Mouse (Mus musculus): ENCODE results near the gene Dag1. TPM values are rescaled to one million over a fixed set of nuclear protein-coding genes. Genes with fewer than 3 reads are reported as not detected.

The Dag1 gene
- polyA plus RNA-seq, 1 experiment from 2014 or later: 107 TPM

- DNase-seq (ENCODE audit: low spot score): peak; percentile 59
- Histone ChIP-seq H3K4me2 (ENCODE audit: low read depth, low read length) (peak within 1 kb of the TSS; percentile 89), H3K9ac (ENCODE audit: low read depth, low read length) (peak within 1 kb of the TSS; percentile 55), H3K9me3 (ENCODE audit: control insufficient read depth, low read length) (no peaks in the 10 kb centered on the region), H3K27me3 (replicated peaks; ENCODE audit: control insufficient read depth, insufficient read depth, low read length) (peaks cover 14% of the 10 kb centered on the region), H3K4me3 (ENCODE audit: low read depth, low read length) (peak within 1 kb of the TSS; percentile 61), H3K36me3 (ENCODE audit: control insufficient read depth, insufficient read depth, low read length) (no peaks in the 10 kb centered on the region), H3K27ac (replicated peaks; ENCODE audit: low read depth, low read length) (no peak within 1 kb of the TSS), H3K4me1 (ENCODE audit: control insufficient read depth, insufficient read depth, low read length) (no peaks in the 10 kb centered on the region)
- 2% methylated on average over 47 of the region's 91 CpGs for WGBS
- ATAC-seq (ENCODE audit: low read depth): peak; percentile 82
These were observed 73.7 kb downstream of the Dag1 start, which contains the start of gene Bsn for GRCm38 (mm10) chr9:108189787-108190679. Gene Bsn (minus strand): TSS chr9:108190384.

- ATAC-seq (ENCODE audit: low read depth) (no peak), DNase-seq (ENCODE audit: low spot score) (no peak)
- Histone ChIP-seq H3K36me3 (ENCODE audit: control insufficient read depth, insufficient read depth, low read length) (no peaks in the 10 kb centered on the region), H3K9me3 (ENCODE audit: control insufficient read depth, low read length) (no peaks in the 10 kb centered on the region), H3K27ac (replicated peaks; ENCODE audit: low read depth, low read length) (no peak overlapping the region), H3K27me3 (replicated peaks; ENCODE audit: control insufficient read depth, insufficient read depth, low read length) (peaks cover 14% of the 10 kb centered on the region), H3K4me1 (ENCODE audit: control insufficient read depth, insufficient read depth, low read length) (no peaks in the 10 kb centered on the region), H3K4me2 (ENCODE audit: low read depth, low read length) (peak overlapping the region; percentile 89), H3K4me3 (ENCODE audit: low read depth, low read length) (peak overlapping the region; percentile 61), H3K9ac (ENCODE audit: low read depth, low read length) (peak overlapping the region; percentile 55; the same call in 1 of the 2 replicates)
- 41% methylated on average over 5 of the region's 5 CpGs for WGBS
These were observed 74.3 kb downstream of the Dag1 start for GRCm38 (mm10) chr9:108189488-108189786.

- peak overlapping the region; percentile 61; the same call in 1 of the 2 replicates for H3K4me3 ChIP-seq (ENCODE audit: low read depth, low read length)
- peak overlapping the region; percentile 89; the same call in 1 of the 2 replicates for H3K4me2 ChIP-seq (ENCODE audit: low read depth, low read length)
- H3K27ac ChIP-seq (replicated peaks; ENCODE audit: low read depth, low read length): no peak overlapping the region
- no peak overlapping the region for H3K9ac ChIP-seq (ENCODE audit: low read depth, low read length)
- H3K36me3 ChIP-seq (ENCODE audit: control insufficient read depth, insufficient read depth, low read length): no peaks in the 10 kb centered on the region
- no peaks in the 10 kb centered on the region for H3K4me1 ChIP-seq (ENCODE audit: control insufficient read depth, insufficient read depth, low read length)
- no peak for ATAC-seq (ENCODE audit: low read depth)
- WGBS: 84% methylated on average over 7 of the region's 7 CpGs
- DNase-seq (ENCODE audit: low spot score): no peak
- H3K27me3 ChIP-seq (replicated peaks; ENCODE audit: control insufficient read depth, insufficient read depth, low read length): peaks cover 14% of the 10 kb centered on the region
- H3K9me3 ChIP-seq (ENCODE audit: control insufficient read depth, low read length): no peaks in the 10 kb centered on the region
These were observed 74.7 kb downstream of the Dag1 start for GRCm38 (mm10) chr9:108189023-108189422.

DNA sequence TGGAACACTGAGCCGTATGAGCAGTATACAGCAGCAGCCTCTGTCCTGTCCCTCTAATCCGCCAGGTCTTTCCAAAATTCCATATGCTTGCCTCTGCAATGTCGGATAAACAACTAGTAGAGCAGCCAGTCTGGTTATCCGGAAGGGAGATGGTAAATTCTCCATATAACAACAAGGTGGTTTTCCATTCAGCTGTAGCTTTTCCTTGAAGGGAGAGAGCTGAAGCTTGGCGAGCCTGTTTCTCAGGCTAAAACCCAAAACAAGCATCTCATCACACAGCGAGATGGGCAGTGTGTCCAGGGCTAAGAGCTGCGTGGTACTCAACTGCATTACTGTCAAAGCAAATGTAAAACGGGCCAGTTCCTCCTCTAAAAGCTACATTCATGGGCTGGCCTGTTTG, 75.2 kb downstream of the Dag1 start:
- Histone ChIP-seq H3K27me3 (replicated peaks; ENCODE audit: control insufficient read depth, insufficient read depth, low read length) (peaks cover 14% of the 10 kb centered on the region), H3K4me1 (ENCODE audit: control insufficient read depth, insufficient read depth, low read length) (no peaks in the 10 kb centered on the region), H3K36me3 (ENCODE audit: control insufficient read depth, insufficient read depth, low read length) (no peaks in the 10 kb centered on the region), H3K27ac (replicated peaks; ENCODE audit: low read depth, low read length) (no peak overlapping the region), H3K9ac (ENCODE audit: low read depth, low read length) (no peak overlapping the region), H3K9me3 (ENCODE audit: control insufficient read depth, low read length) (no peaks in the 10 kb centered on the region), H3K4me3 (ENCODE audit: low read depth, low read length) (no peak overlapping the region), H3K4me2 (ENCODE audit: low read depth, low read length) (no peak overlapping the region)
- DNase-seq (ENCODE audit: low spot score) (no peak), ATAC-seq (ENCODE audit: low read depth) (no peak)
- WGBS: 70% methylated on average over 8 of the region's 8 CpGs

DNA sequence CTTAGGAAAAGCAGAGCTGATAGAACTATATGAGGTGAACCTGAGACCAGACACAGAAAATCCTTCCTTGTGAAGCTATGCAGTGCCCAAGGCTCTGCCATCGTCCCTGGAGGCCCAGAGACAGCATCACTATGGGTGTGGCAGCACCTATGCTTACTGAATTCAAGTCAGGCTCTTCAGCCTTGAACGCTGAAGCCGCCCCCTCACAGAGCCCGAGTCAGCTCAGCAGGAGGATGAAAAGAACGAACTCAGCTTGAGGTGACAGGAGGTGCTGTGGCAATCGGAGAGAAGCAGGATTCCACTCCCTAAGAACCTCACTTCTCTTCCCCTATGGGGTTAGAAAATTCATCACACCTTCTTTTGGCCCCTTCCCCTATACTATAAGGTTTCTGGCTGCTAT, 76.1 kb downstream of the Dag1 start:
- H3K27ac ChIP-seq (replicated peaks; ENCODE audit: low read depth, low read length): no peak overlapping the region
- no peaks in the 10 kb centered on the region for H3K9me3 ChIP-seq (ENCODE audit: control insufficient read depth, low read length)
- H3K4me1 ChIP-seq (ENCODE audit: control insufficient read depth, insufficient read depth, low read length): no peaks in the 10 kb centered on the region
- H3K27me3 ChIP-seq (replicated peaks; ENCODE audit: control insufficient read depth, insufficient read depth, low read length): peaks cover 14% of the 10 kb centered on the region
- no peak overlapping the region for H3K9ac ChIP-seq (ENCODE audit: low read depth, low read length)
- ATAC-seq (ENCODE audit: low read depth) (no peak), DNase-seq (ENCODE audit: low spot score) (no peak)
- H3K4me2 ChIP-seq (ENCODE audit: low read depth, low read length): no peak overlapping the region
- 38% methylated on average over 6 of the region's 6 CpGs for WGBS
- H3K4me3 ChIP-seq (ENCODE audit: low read depth, low read length): no peak overlapping the region
- H3K36me3 ChIP-seq (ENCODE audit: control insufficient read depth, insufficient read depth, low read length): no peaks in the 10 kb centered on the region

DNA sequence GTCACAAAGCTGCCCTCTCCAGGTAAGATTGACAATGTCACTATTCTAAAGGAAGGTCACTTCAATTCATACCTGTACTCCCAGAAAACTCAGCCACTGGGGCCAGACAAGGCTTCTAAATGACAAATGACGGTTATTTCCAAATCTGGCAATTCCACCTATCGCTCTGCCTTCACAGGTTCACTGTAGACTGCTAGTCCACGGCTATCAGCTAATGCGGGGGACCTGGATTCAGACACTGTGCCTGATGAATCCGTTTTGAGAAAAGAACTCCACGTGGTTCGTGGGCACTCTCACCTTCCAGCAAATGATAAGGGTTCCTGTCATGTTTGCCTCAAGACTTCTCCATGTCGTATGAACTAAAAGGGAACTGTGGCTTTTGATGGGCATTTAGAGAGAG, 78.0 kb downstream of the Dag1 start:
- Histone ChIP-seq H3K9me3 (ENCODE audit: control insufficient read depth, low read length) (no peaks in the 10 kb centered on the region), H3K4me2 (ENCODE audit: low read depth, low read length) (no peak overlapping the region), H3K27ac (replicated peaks; ENCODE audit: low read depth, low read length) (no peak overlapping the region), H3K27me3 (replicated peaks; ENCODE audit: control insufficient read depth, insufficient read depth, low read length) (peaks cover 13% of the 10 kb centered on the region), H3K4me1 (ENCODE audit: control insufficient read depth, insufficient read depth, low read length) (no peaks in the 10 kb centered on the region), H3K4me3 (ENCODE audit: low read depth, low read length) (no peak overlapping the region), H3K36me3 (ENCODE audit: control insufficient read depth, insufficient read depth, low read length) (no peaks in the 10 kb centered on the region), H3K9ac (ENCODE audit: low read depth, low read length) (no peak overlapping the region)
- no peak for DNase-seq (ENCODE audit: low spot score)
- no peak for ATAC-seq (ENCODE audit: low read depth)
- 81% methylated on average over 8 of the region's 8 CpGs for whole genome bisulfite sequencing

DNA sequence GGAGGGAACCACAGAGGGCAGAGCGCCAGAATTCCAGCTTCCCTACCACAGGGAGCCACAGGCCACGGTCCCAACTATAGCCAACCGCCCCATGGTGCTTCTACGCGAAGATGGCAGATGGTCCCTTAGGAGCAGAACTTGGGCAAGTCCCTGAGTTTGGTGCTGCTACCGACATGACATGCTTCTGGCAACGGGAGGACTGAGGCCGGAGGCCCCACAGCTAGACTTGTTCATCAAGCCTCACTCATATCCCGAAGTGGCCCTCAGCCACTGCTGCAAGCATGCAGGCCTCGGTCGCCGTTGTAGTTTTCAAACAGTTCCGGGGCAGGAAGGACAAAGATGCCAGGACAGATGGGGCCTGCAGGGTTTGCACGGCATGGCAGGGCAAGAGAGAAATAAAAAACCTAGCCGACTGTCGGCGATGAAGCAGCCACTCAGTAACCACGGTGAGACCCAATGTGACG, 80.2 kb downstream of the Dag1 start:
- no peak overlapping the region for H3K9ac ChIP-seq (ENCODE audit: low read depth, low read length)
- H3K9me3 ChIP-seq (ENCODE audit: control insufficient read depth, low read length): no peaks in the 10 kb centered on the region
- no peak overlapping the region for H3K27ac ChIP-seq (replicated peaks; ENCODE audit: low read depth, low read length)
- whole genome bisulfite sequencing: 89% methylated on average over 18 of the region's 19 CpGs
- no peak overlapping the region for H3K4me3 ChIP-seq (ENCODE audit: low read depth, low read length)
- no peak for ATAC-seq (ENCODE audit: low read depth)
- DNase-seq (ENCODE audit: low spot score): no peak
- H3K36me3 ChIP-seq (ENCODE audit: control insufficient read depth, insufficient read depth, low read length): no peaks in the 10 kb centered on the region
- no peak overlapping the region for H3K4me2 ChIP-seq (ENCODE audit: low read depth, low read length)
- H3K27me3 ChIP-seq (replicated peaks; ENCODE audit: control insufficient read depth, insufficient read depth, low read length): no peaks in the 10 kb centered on the region
- H3K4me1 ChIP-seq (ENCODE audit: control insufficient read depth, insufficient read depth, low read length): no peaks in the 10 kb centered on the region

- DNase-seq (ENCODE audit: low spot score) (no peak), ATAC-seq (ENCODE audit: low read depth) (no peak)
- H3K4me2 ChIP-seq (ENCODE audit: low read depth, low read length): no peak overlapping the region
- no peaks in the 10 kb centered on the region for H3K36me3 ChIP-seq (ENCODE audit: control insufficient read depth, insufficient read depth, low read length)
- no peaks in the 10 kb centered on the region for H3K9me3 ChIP-seq (ENCODE audit: control insufficient read depth, low read length)
- no peak overlapping the region for H3K4me3 ChIP-seq (ENCODE audit: low read depth, low read length)
- H3K27me3 ChIP-seq (replicated peaks; ENCODE audit: control insufficient read depth, insufficient read depth, low read length): no peaks in the 10 kb centered on the region
- 69% methylated on average over 11 of the region's 11 CpGs for WGBS
- H3K9ac ChIP-seq (ENCODE audit: low read depth, low read length): no peak overlapping the region
- H3K4me1 ChIP-seq (ENCODE audit: control insufficient read depth, insufficient read depth, low read length): no peaks in the 10 kb centered on the region
- no peak overlapping the region for H3K27ac ChIP-seq (replicated peaks; ENCODE audit: low read depth, low read length)
These were observed 80.8 kb downstream of the Dag1 start for GRCm38 (mm10) chr9:108182806-108183506.
